In the genomic region with DNA sequence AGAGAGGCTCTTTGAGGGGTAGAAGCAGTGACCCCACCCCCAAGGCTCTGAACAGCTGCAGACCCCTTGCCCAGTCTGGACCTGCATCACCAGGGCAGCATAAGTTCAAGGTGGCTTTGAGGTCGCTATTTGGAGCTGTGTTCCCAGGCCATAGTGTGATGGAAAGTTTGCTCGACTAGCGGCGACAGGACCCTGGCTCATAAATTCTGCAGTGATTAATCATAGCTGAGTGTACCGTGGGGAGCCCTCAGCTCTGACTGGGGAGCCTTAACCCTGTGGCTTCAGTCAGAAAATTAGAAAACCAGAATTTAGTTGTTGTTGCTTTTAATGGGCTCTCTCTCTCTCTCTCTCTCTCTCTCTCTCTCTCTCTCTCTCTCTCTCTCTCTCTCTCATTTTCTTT, we compare ENCODE assay signal across 26 mouse cellular contexts. TPM values are rescaled to one million over a fixed set of nuclear protein-coding genes. Genes with fewer than 3 reads are reported as not detected.
DNase-seq lines count a peak whose midpoint lies in the region; ATAC-seq and TF ChIP-seq lines count a peak whose summit lies in the region.
"Had no signal": no experiment of that assay in that cellular context is flagged by ENCODE, and none has a peak within 500 bp of the region (broad histone marks: within the 10 kb centered on the region; RNA-seq: fewer than 3 reads in every experiment).

No protein-coding gene starts in this region.

- no peaks in the 10 kb centered on the region for H3K27me3 ChIP-seq in heart, postnatal 0 days (ENCODE audit: control insufficient read depth, insufficient read depth, low read length)
- no peaks in the 10 kb centered on the region for H3K27me3 ChIP-seq in embryonic facial prominence, embryonic 10.5 days (replicated peaks; ENCODE audit: low read depth, poor library complexity, severe bottlenecking)
- H3K27me3 ChIP-seq: embryonic facial prominence, embryonic 13.5 days; forebrain, embryonic 13.5 days; heart, embryonic 13.5 days; intestine, embryonic 15.5 days had no signal

- no peak for TF ChIP-seq CTCF in heart, postnatal 0 days (IDR thresholded peaks at IDR 0.05; ENCODE audit: low read depth)

- TF ChIP-seq EP300 in heart, postnatal 0 days (IDR thresholded peaks at IDR 0.05; ENCODE audit: low read depth) = no peak

- intact Hi-C loops in heart, postnatal 10 days (cut with DNase I) = no loop called here

- H3K36me3 ChIP-seq in heart, postnatal 0 days (replicated peaks; ENCODE audit: control insufficient read depth, insufficient read depth, low read length) = no peaks in the 10 kb centered on the region
- H3K36me3 ChIP-seq in embryonic facial prominence, embryonic 10.5 days (replicated peaks) = no peaks in the 10 kb centered on the region
- H3K36me3 ChIP-seq: embryonic facial prominence, embryonic 13.5 days; G1E; heart, embryonic 13.5 days; intestine, embryonic 15.5 days had no signal

- 39% methylated on average over 5 of the region's 5 CpGs for WGBS in heart, postnatal 0 days
- WGBS in embryonic facial prominence, embryonic 10.5 days = 90% methylated on average over 5 of the region's 5 CpGs

- no peaks in the 10 kb centered on the region for H3K9me3 ChIP-seq in heart, postnatal 0 days (replicated peaks; ENCODE audit: control insufficient read depth, low read length)
- H3K9me3 ChIP-seq in embryonic facial prominence, embryonic 10.5 days = no peaks in the 10 kb centered on the region
- H3K9me3 ChIP-seq: embryonic facial prominence, embryonic 13.5 days; forebrain, embryonic 13.5 days; heart, embryonic 13.5 days; hindbrain, embryonic 10.5 days; intestine, embryonic 15.5 days had no signal

- H3K4me2 ChIP-seq in heart, postnatal 0 days (ENCODE audit: low read depth, low read length) = no peak overlapping the region
- H3K4me2 ChIP-seq: embryonic facial prominence, embryonic 13.5 days; forebrain, embryonic 13.5 days; heart, embryonic 13.5 days; hindbrain, embryonic 14.5 days; intestine, embryonic 15.5 days had no signal

- peaks cover 4% of the 10 kb centered on the region; the same call in 1 of the 2 replicates for H3K4me1 ChIP-seq in heart, postnatal 0 days (ENCODE audit: control insufficient read depth, insufficient read depth)
- H3K4me1 ChIP-seq in embryonic facial prominence, embryonic 10.5 days = peaks cover 6% of the 10 kb centered on the region
- H3K4me1 ChIP-seq: intestine, embryonic 15.5 days had no signal

- no peak overlapping the region for H3K27ac ChIP-seq in heart, postnatal 0 days (ENCODE audit: low read depth)
- H3K27ac ChIP-seq in embryonic facial prominence, embryonic 10.5 days (replicated peaks) = no peak overlapping the region
- H3K27ac ChIP-seq: embryonic facial prominence, embryonic 13.5 days; forebrain, embryonic 13.5 days; gastrocnemius, adult 2 months; heart, embryonic 13.5 days; hindbrain, embryonic 10.5 days; hindbrain, embryonic 14.5 days; intestine, embryonic 15.5 days had no signal

- ATAC-seq in heart, postnatal 0 days (ENCODE audit: insufficient read depth, low read depth) = peak; percentile 41; the same call in 1 of the 2 replicates
- ATAC-seq in frontal cortex, adult (ENCODE audit: low TSS enrichment) = no peak
- ATAC-seq: activated CD4-positive, CD25-positive, alpha-beta regulatory T cell, adult 4 months; CD4-positive, CD25-positive, alpha-beta regulatory T cell, adult 4 months; forebrain, embryonic 13.5 days; forebrain, postnatal 0 days; intestine, embryonic 15.5 days; Patski had no signal

- H3K4me3 ChIP-seq in heart, postnatal 0 days (ENCODE audit: low read depth, low read length) = no peak overlapping the region
- no peak overlapping the region for H3K4me3 ChIP-seq in embryonic facial prominence, embryonic 10.5 days
- H3K4me3 ChIP-seq: embryonic facial prominence, embryonic 13.5 days; forebrain, embryonic 13.5 days; gastrocnemius, adult 2 months; heart, embryonic 13.5 days; hindbrain, embryonic 10.5 days; intestine, embryonic 15.5 days had no signal

- no peak overlapping the region for H3K9ac ChIP-seq in heart, postnatal 0 days (replicated peaks; ENCODE audit: low read depth, low read length)
- H3K9ac ChIP-seq: embryonic facial prominence, embryonic 13.5 days; forebrain, embryonic 13.5 days; forebrain, postnatal 0 days; heart, embryonic 13.5 days; hindbrain, embryonic 14.5 days; intestine, embryonic 15.5 days had no signal

- DNase-seq in heart, postnatal 0 days (ENCODE audit: low spot score) = no peak
- DNase-seq in heart, postnatal 10 days = no peak
- DNase-seq in 3T3-L1 (ENCODE audit: low read depth, low spot score) = peak; percentile 50
- DNase-seq in fibroblast of lung, adult 2 months (ENCODE audit: low read depth) = peak; percentile 13
- no peak for DNase-seq in embryonic facial prominence, embryonic 10.5 days (ENCODE audit: low spot score)
- DNase-seq: adrenal gland, postnatal 25 days; B cell, adult 2 months; cerebellum, adult 9-10 months; cerebellum, postnatal 25 days; forebrain, postnatal 0 days; gastrocnemius, adult 2 months; gastrocnemius, postnatal 25 days had no signal

RNA-seq across cellular contexts. Expression of a gene that starts 54.4 kb away (rescaled TPM):
- total RNA-seq in heart, postnatal 0 days (2014; rRNA removed; ENCODE audit: low replicate concordance) = 0.08 TPM in 1 of 2 replicates, not detected in the other
- polyA plus RNA-seq in heart, postnatal 0 days (2015; fragmentation: Nextera tagmentation; extraction: Ambion mirVana) = not detected in 2 replicates
- total RNA-seq in heart, postnatal 10 days (2021) = not detected
- polyA plus RNA-seq in embryonic facial prominence, embryonic 10.5 days (2016; fragmentation: Nextera tagmentation; extraction: Ambion mirVana) = 3.9 and 7.9 TPM in 2 replicates
- total RNA-seq: adrenal gland, adult 18-20 months; adrenal gland, postnatal 25 days; gastrocnemius, adult 2 months; gastrocnemius, postnatal 25 days; granulocyte monocyte progenitor cell, adult 5-6 weeks; heart, postnatal 25 days had no signal
- polyA plus RNA-seq: activated CD4-positive, CD25-positive, alpha-beta regulatory T cell, adult 4 months; CD4-positive, CD25-positive, alpha-beta regulatory T cell, adult 4 months; G1E; Patski had no signal

Comparison
In these comparisons a context has a peak if more than half of its experiments do, and no peak if none do; other contexts are left out.
1. DNase-seq: peak in 3T3-L1 (single experiment) and fibroblast of lung, adult 2 months (single experiment); none in heart, postnatal 0 days (single experiment), heart, postnatal 10 days (0 of 2) and embryonic facial prominence, embryonic 10.5 days (single experiment).